In genomic region chr3:82048681-82049080, GRCm38 (mm10) we compare ENCODE assay signal across 13 mouse cellular contexts. TPM values are rescaled to one million over a fixed set of nuclear protein-coding genes. Genes with fewer than 3 reads are reported as not detected.
DNase-seq lines count a peak whose midpoint lies in the region; ATAC-seq and TF ChIP-seq lines count a peak whose summit lies in the region.
"Had no signal": no experiment of that assay in that cellular context is flagged by ENCODE, and none has a peak within 500 bp of the region (broad histone marks: within the 10 kb centered on the region; RNA-seq: fewer than 3 reads in every experiment).

No protein-coding gene starts in this region.

- no peak overlapping the region for H3K9ac ChIP-seq in hindbrain, postnatal 0 days (replicated peaks; ENCODE audit: low read length)
- H3K9ac ChIP-seq in intestine, embryonic 16.5 days (ENCODE audit: low read depth, low read length): no peak overlapping the region
- H3K9ac ChIP-seq: liver, embryonic 12.5 days had no signal

- H3K36me3 ChIP-seq in hindbrain, embryonic 10.5 days: no peaks in the 10 kb centered on the region
- peaks cover 8% of the 10 kb centered on the region; the same call in 1 of the 2 replicates for H3K36me3 ChIP-seq in hindbrain, postnatal 0 days (ENCODE audit: insufficient read depth, low read length)
- H3K36me3 ChIP-seq in intestine, embryonic 16.5 days (ENCODE audit: control insufficient read depth, insufficient read depth, low read length): no peaks in the 10 kb centered on the region
- H3K36me3 ChIP-seq: liver, embryonic 12.5 days had no signal

- no peak for DNase-seq in hindbrain, embryonic 10.5 days (ENCODE audit: low spot score)
- DNase-seq in hindbrain, postnatal 0 days (ENCODE audit: low spot score): no peak
- DNase-seq in embryo, embryonic 11 days: peak; percentile 41
- DNase-seq in lung, postnatal 4 days: peak; percentile 31 to 35
- no peak for DNase-seq in cerebellum, postnatal 36 days
- DNase-seq in layer of hippocampus, postnatal 25 days (ENCODE audit: extremely low spot score in 1 of 2, low spot score in 1 of 2): no peak
- DNase-seq in urinary bladder, adult 2 months (ENCODE audit: low spot score): no peak
- DNase-seq: heart, postnatal 36 days had no signal

- H3K4me3 ChIP-seq in hindbrain, embryonic 10.5 days: no peak overlapping the region
- no peak overlapping the region for H3K4me3 ChIP-seq in hindbrain, postnatal 0 days (ENCODE audit: low read length)
- H3K4me3 ChIP-seq in intestine, embryonic 16.5 days (ENCODE audit: low read length): no peak overlapping the region
- H3K4me3 ChIP-seq: heart, adult 2 months; left cerebral cortex, adult 2 months; liver, embryonic 12.5 days had no signal

- H3K27me3 ChIP-seq in hindbrain, embryonic 10.5 days (ENCODE audit: insufficient read depth, poor library complexity, severe bottlenecking): no peaks in the 10 kb centered on the region
- no peaks in the 10 kb centered on the region for H3K27me3 ChIP-seq in hindbrain, postnatal 0 days (ENCODE audit: insufficient read depth, low read length)
- H3K27me3 ChIP-seq in intestine, embryonic 16.5 days (replicated peaks; ENCODE audit: control insufficient read depth, insufficient read depth, low read length): no peaks in the 10 kb centered on the region
- H3K27me3 ChIP-seq: liver, embryonic 12.5 days had no signal

- H3K4me1 ChIP-seq in hindbrain, embryonic 10.5 days (replicated peaks): peaks cover 18% of the 10 kb centered on the region; the same call in 1 of the 2 replicates
- no peaks in the 10 kb centered on the region for H3K4me1 ChIP-seq in hindbrain, postnatal 0 days (ENCODE audit: insufficient read depth, low read length)
- peaks cover 3% of the 10 kb centered on the region; the same call in 1 of the 2 replicates for H3K4me1 ChIP-seq in intestine, embryonic 16.5 days (ENCODE audit: control insufficient read depth, insufficient read depth, low read length)
- H3K4me1 ChIP-seq: liver, embryonic 12.5 days had no signal

- H3K9me3 ChIP-seq in hindbrain, embryonic 10.5 days: no peaks in the 10 kb centered on the region
- H3K9me3 ChIP-seq in hindbrain, postnatal 0 days (ENCODE audit: low read length): no peaks in the 10 kb centered on the region
- no peaks in the 10 kb centered on the region for H3K9me3 ChIP-seq in intestine, embryonic 16.5 days (ENCODE audit: control insufficient read depth, low read length)
- H3K9me3 ChIP-seq: liver, embryonic 12.5 days had no signal

- WGBS in hindbrain, embryonic 10.5 days: 68% methylated on average over 7 of the region's 7 CpGs
- WGBS in hindbrain, postnatal 0 days: 62% methylated on average over 7 of the region's 7 CpGs
- 41% methylated on average over 7 of the region's 7 CpGs for WGBS in intestine, embryonic 16.5 days

- no peak for TF ChIP-seq CTCF in hindbrain, postnatal 0 days (IDR thresholded peaks at IDR 0.05; ENCODE audit: low read depth)

- 0 out of 2 replicates have a peak overlapping the region, but pooled peaks have one; percentile 51 for H3K27ac ChIP-seq in hindbrain, embryonic 10.5 days
- no peak overlapping the region for H3K27ac ChIP-seq in hindbrain, postnatal 0 days
- H3K27ac ChIP-seq in intestine, embryonic 16.5 days (ENCODE audit: low read length): peak overlapping the region; percentile 65
- H3K27ac ChIP-seq: heart, adult 2 months; kidney, postnatal 0 days; liver, embryonic 12.5 days had no signal

- H3K4me2 ChIP-seq in hindbrain, postnatal 0 days (ENCODE audit: low read depth, low read length): no peak overlapping the region
- no peak overlapping the region for H3K4me2 ChIP-seq in intestine, embryonic 16.5 days (ENCODE audit: low read depth, low read length)
- H3K4me2 ChIP-seq: liver, embryonic 12.5 days had no signal

- ATAC-seq in hindbrain, postnatal 0 days: no peak
- ATAC-seq in intestine, embryonic 16.5 days: no peak
- ATAC-seq: liver, embryonic 12.5 days had no signal

RNA-seq across cellular contexts. Expression of gene Gucy1b1, which starts 25.8 kb away (rescaled TPM):
- 3.3 and 6.5 TPM in 2 replicates for polyA plus RNA-seq in hindbrain, embryonic 10.5 days (2016; fragmentation: Nextera tagmentation; extraction: Ambion mirVana)
- total RNA-seq in hindbrain, postnatal 0 days (2014; rRNA removed): 39.3 and 39.7 TPM in 2 replicates
- 53.6 and 56.3 TPM in 2 replicates for polyA plus RNA-seq in hindbrain, postnatal 0 days (2015; fragmentation: Nextera tagmentation; extraction: Ambion mirVana)
- 55.3 and 59.7 TPM in 2 replicates for polyA plus RNA-seq in intestine, embryonic 16.5 days (2015; fragmentation: Nextera tagmentation; extraction: Ambion mirVana)
- 100 to 1,000 TPM; 108 to 116 TPM for total RNA-seq in layer of hippocampus, postnatal 25 days (2021)
- polyA plus RNA-seq in urinary bladder, adult 2 months (2012; rRNA removed): 11.2 TPM in 2 replicates

Comparison
In these comparisons a context has a peak if more than half of its experiments do, and no peak if none do; other contexts are left out.
1. DNase-seq: peak in embryo, embryonic 11 days (single experiment) and lung, postnatal 4 days (2 of 2); none in hindbrain, embryonic 10.5 days (single experiment), hindbrain, postnatal 0 days (single experiment), cerebellum, postnatal 36 days (0 of 2), layer of hippocampus, postnatal 25 days (0 of 2) and urinary bladder, adult 2 months (single experiment).